Mouse (Mus musculus): ENCODE measurements at regions not wholly inside any gene's neighbourhood (a gene's known extent, or its start where the extent isn't known, plus 50 kb on each side); places are given as distances from the start of the nearest gene placed in this dataset.
A peak's percentile ranks its signal among the peaks of the same experiment; 100 is the strongest.

GRCm38 (mm10) chr13:102175406-102175805 is 407.4 kb upstream of the Pik3r1 start:
- Histone ChIP-seq H3K9ac (no peak overlapping the region), H3K4me3 (ENCODE audit: low read depth, low read length) (no peak overlapping the region), H3K4me1 (ENCODE audit: insufficient read depth) (peaks cover 5% of the 10 kb centered on the region; the same call in 1 of the 2 replicates), H3K4me2 (no peak overlapping the region), H3K9me3 (ENCODE audit: low read depth, low read length) (no peaks in the 10 kb centered on the region), H3K27me3 (ENCODE audit: insufficient read depth, low read length) (no peaks in the 10 kb centered on the region), H3K36me3 (ENCODE audit: insufficient read depth) (no peaks in the 10 kb centered on the region), H3K27ac (ENCODE audit: low read depth) (no peak overlapping the region)
- WGBS: 89% methylated on average over 1 of the region's 1 CpGs
- no peak for TF ChIP-seq CTCF (IDR thresholded peaks at IDR 0.05; ENCODE audit: low read depth)
- ATAC-seq (ENCODE audit: insufficient read depth) (no peak), DNase-seq (no peak)

- ATAC-seq (ENCODE audit: insufficient read depth) (no peak), DNase-seq (no peak)
- Histone ChIP-seq H3K27me3 (ENCODE audit: insufficient read depth, low read length) (no peaks in the 10 kb centered on the region), H3K9me3 (ENCODE audit: low read depth, low read length) (no peaks in the 10 kb centered on the region), H3K9ac (no peak overlapping the region), H3K36me3 (ENCODE audit: insufficient read depth) (no peaks in the 10 kb centered on the region), H3K27ac (ENCODE audit: low read depth) (no peak overlapping the region), H3K4me1 (ENCODE audit: insufficient read depth) (peaks cover 5% of the 10 kb centered on the region; the same call in 1 of the 2 replicates), H3K4me2 (no peak overlapping the region), H3K4me3 (ENCODE audit: low read depth, low read length) (no peak overlapping the region)
- TF ChIP-seq CTCF (IDR thresholded peaks at IDR 0.05; ENCODE audit: low read depth): no peak
- 29% methylated on average over 2 of the region's 2 CpGs for WGBS
Observed at GRCm38 (mm10) chr13:102176456-102176855, 408.4 kb upstream of the Pik3r1 start.

- Histone ChIP-seq H3K4me2 (no peak overlapping the region), H3K4me3 (ENCODE audit: low read depth, low read length) (no peak overlapping the region), H3K27ac (ENCODE audit: low read depth) (no peak overlapping the region), H3K9me3 (ENCODE audit: low read depth, low read length) (no peaks in the 10 kb centered on the region), H3K36me3 (ENCODE audit: insufficient read depth) (no peaks in the 10 kb centered on the region), H3K4me1 (ENCODE audit: insufficient read depth) (no peaks in the 10 kb centered on the region), H3K27me3 (ENCODE audit: insufficient read depth, low read length) (no peaks in the 10 kb centered on the region), H3K9ac (no peak overlapping the region)
- TF ChIP-seq CTCF (IDR thresholded peaks at IDR 0.05; ENCODE audit: low read depth): no peak
- ATAC-seq (ENCODE audit: insufficient read depth) (no peak), DNase-seq (no peak)
Observed at GRCm38 (mm10) chr13:102194716-102195115, 426.7 kb upstream of the Pik3r1 start.

GRCm38 (mm10) chr13:102202301-102202700 is 434.3 kb upstream of the Pik3r1 start:
- no peaks in the 10 kb centered on the region for H3K27me3 ChIP-seq (ENCODE audit: insufficient read depth, low read length)
- H3K9ac ChIP-seq: no peak overlapping the region
- no peak overlapping the region for H3K4me3 ChIP-seq (ENCODE audit: low read depth, low read length)
- H3K27ac ChIP-seq (ENCODE audit: low read depth): no peak overlapping the region
- DNase-seq (no peak), ATAC-seq (ENCODE audit: insufficient read depth) (no peak)
- H3K4me2 ChIP-seq: no peak overlapping the region
- H3K4me1 ChIP-seq (ENCODE audit: insufficient read depth): no peaks in the 10 kb centered on the region
- TF ChIP-seq CTCF (IDR thresholded peaks at IDR 0.05; ENCODE audit: low read depth): no peak
- no peaks in the 10 kb centered on the region for H3K36me3 ChIP-seq (ENCODE audit: insufficient read depth)
- WGBS: 84% methylated on average over 1 of the region's 1 CpGs
- no peaks in the 10 kb centered on the region for H3K9me3 ChIP-seq (ENCODE audit: low read depth, low read length)

- 89% methylated on average over 11 of the region's 11 CpGs for WGBS
- no peak overlapping the region for H3K27ac ChIP-seq (ENCODE audit: low read depth)
- no peak overlapping the region for H3K9ac ChIP-seq
- H3K9me3 ChIP-seq (ENCODE audit: low read depth, low read length): no peaks in the 10 kb centered on the region
- H3K27me3 ChIP-seq (ENCODE audit: insufficient read depth, low read length): no peaks in the 10 kb centered on the region
- H3K4me2 ChIP-seq: no peak overlapping the region
- ATAC-seq (ENCODE audit: insufficient read depth): no peak
- no peaks in the 10 kb centered on the region for H3K4me1 ChIP-seq (ENCODE audit: insufficient read depth)
- no peak for TF ChIP-seq CTCF (IDR thresholded peaks at IDR 0.05; ENCODE audit: low read depth)
- no peaks in the 10 kb centered on the region for H3K36me3 ChIP-seq (ENCODE audit: insufficient read depth)
- H3K4me3 ChIP-seq (ENCODE audit: low read depth, low read length): no peak overlapping the region
- DNase-seq: no peak
Observed at GRCm38 (mm10) chr13:102218486-102218885, 450.5 kb upstream of the Pik3r1 start.

- DNase-seq: no peak
- Histone ChIP-seq H3K27ac (ENCODE audit: low read depth) (no peak overlapping the region), H3K27me3 (ENCODE audit: insufficient read depth, low read length) (no peaks in the 10 kb centered on the region), H3K4me2 (no peak overlapping the region), H3K4me1 (ENCODE audit: insufficient read depth) (peaks cover 3% of the 10 kb centered on the region; the same call in 1 of the 2 replicates), H3K36me3 (ENCODE audit: insufficient read depth) (no peaks in the 10 kb centered on the region), H3K4me3 (ENCODE audit: low read depth, low read length) (no peak overlapping the region), H3K9ac (no peak overlapping the region), H3K9me3 (ENCODE audit: low read depth, low read length) (no peaks in the 10 kb centered on the region)
- no peak for TF ChIP-seq CTCF (IDR thresholded peaks at IDR 0.05; ENCODE audit: low read depth)
- WGBS: 59% methylated on average over 7 of the region's 7 CpGs
- ATAC-seq (ENCODE audit: insufficient read depth): peak; percentile 35; the same call in 1 of the 2 replicates
Observed at GRCm38 (mm10) chr13:102231048-102231447, 462.3 kb upstream of the Cd180 start.

GRCm38 (mm10) chr13:102232291-102232936 is 460.9 kb upstream of the Cd180 start:
- no peak overlapping the region for H3K4me3 ChIP-seq (ENCODE audit: low read depth, low read length)
- H3K36me3 ChIP-seq (ENCODE audit: insufficient read depth): no peaks in the 10 kb centered on the region
- DNase-seq: peak; percentile 57
- WGBS: 39% methylated on average over 4 of the region's 4 CpGs
- no peak overlapping the region; the same call in 1 of the 2 replicates for H3K27ac ChIP-seq (ENCODE audit: low read depth)
- H3K27me3 ChIP-seq (ENCODE audit: insufficient read depth, low read length): no peaks in the 10 kb centered on the region
- H3K9ac ChIP-seq: no peak overlapping the region
- no peak; the same call in 1 of the 2 replicates for ATAC-seq (ENCODE audit: insufficient read depth)
- no peaks in the 10 kb centered on the region for H3K9me3 ChIP-seq (ENCODE audit: low read depth, low read length)
- no peak for TF ChIP-seq CTCF (IDR thresholded peaks at IDR 0.05; ENCODE audit: low read depth)
- H3K4me2 ChIP-seq: no peak overlapping the region
- peaks cover 3% of the 10 kb centered on the region; the same call in 1 of the 2 replicates for H3K4me1 ChIP-seq (ENCODE audit: insufficient read depth)

Measured in lung, embryonic 14.5 days (tissue).